Mouse (Mus musculus) erythroblast, embryonic 14.5 days (primary cell): Measurements from ENCODE around the gene Elobl. TPM values are rescaled to one million over a fixed set of nuclear protein-coding genes. Genes with fewer than 3 reads are reported as not detected.

ENCODE experiments used
- H3K27me3 ChIP-seq: 2 replicates; pipeline ENCODE4 v1.6.1; 2012; ENCODE audit warnings: inconsistent platforms; ENCODE audit not compliant: control insufficient read depth
- H3K36me3 ChIP-seq: 2 replicates; pipeline ENCODE4 v1.6.1; 2012; ENCODE audit warnings: mild to moderate bottlenecking, inconsistent platforms; ENCODE audit not compliant: control insufficient read depth
- H3K4me1 ChIP-seq: 2 replicates; pipeline ENCODE4 v1.6.1; 2012; ENCODE audit warnings: inconsistent platforms; ENCODE audit not compliant: control insufficient read depth
- H3K4me3 ChIP-seq: replicated peaks from 2 replicates; pipeline ENCODE3; 2012; ENCODE audit warnings: moderate library complexity, mild to moderate bottlenecking, inconsistent platforms
- H3K9me3 ChIP-seq: 2 replicates; pipeline ENCODE4 v1.6.1; 2012; ENCODE audit warnings: low read length, inconsistent platforms, mixed read lengths; ENCODE audit not compliant: control insufficient read depth
- GATA1 ChIP-seq: IDR thresholded peaks from 2 replicates; pipeline ENCODE4 v1.6.1; 2012; ENCODE audit warnings: low read length, inconsistent platforms, mixed read lengths
- TAL1 ChIP-seq: IDR thresholded peaks from 3 replicates; pipeline ENCODE4 v1.6.1; 2012; ENCODE audit warnings: low read length, inconsistent platforms, mixed read lengths
- polyA plus RNA-seq: library from polyadenylated mRNA; stranded (reverse); fragments of >175 nt; gene quantifications from 2 replicates; pipeline ENCODE4 v1.2.3, GENCODE M21; 2012

Gene Elobl
- polyA plus RNA-seq, 1 experiment, result not detected

DNA sequence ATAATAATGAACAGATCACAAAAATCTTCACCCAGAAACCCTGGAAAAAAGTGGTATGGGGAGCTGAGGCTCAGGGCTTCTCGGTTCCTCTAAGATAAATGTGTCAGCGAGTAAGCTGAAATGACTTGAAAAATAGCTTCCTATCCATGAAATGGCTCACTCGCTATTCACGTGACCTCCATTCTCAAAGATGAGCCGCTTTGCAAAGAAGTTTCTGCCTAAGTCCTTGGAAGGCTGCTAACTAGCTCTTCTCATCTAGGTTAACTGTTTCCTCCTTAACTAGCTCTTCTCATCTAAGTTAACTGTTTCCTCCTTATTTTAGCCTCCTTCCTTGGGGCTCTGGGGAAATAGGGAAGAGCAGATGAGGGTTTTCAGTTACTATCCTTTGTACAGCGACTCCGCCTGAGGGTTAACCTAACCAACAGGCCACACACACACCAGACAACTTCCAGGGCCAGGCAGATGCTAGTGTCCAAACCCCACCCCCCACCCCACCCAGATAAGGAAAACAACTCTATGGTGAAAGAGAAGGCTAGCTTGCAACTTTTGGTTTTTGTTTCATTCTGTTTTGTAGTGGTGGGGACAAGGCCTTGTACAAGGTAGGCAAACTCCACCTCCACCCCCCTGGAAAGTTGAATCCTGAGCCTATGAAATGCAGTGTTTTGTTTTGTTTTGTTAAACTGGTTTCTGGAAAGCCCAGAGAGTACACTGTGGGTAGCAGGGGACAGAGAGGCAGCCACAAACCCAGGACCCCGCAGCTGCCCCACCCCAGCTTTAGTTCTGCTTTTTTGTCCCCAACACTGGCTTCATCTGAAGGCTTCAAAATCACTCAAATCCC, 16.7 kb downstream of the Elobl start:
- Histone ChIP-seq H3K4me3 (no peak overlapping the region), H3K27me3 (no peaks in the 10 kb centered on the region), H3K36me3 (peaks cover 22% of the 10 kb centered on the region), H3K4me1 (peaks cover 36% of the 10 kb centered on the region), H3K9me3 (no peaks in the 10 kb centered on the region)
- TF ChIP-seq TAL1 (no peak), GATA1 (no peak)

DNA sequence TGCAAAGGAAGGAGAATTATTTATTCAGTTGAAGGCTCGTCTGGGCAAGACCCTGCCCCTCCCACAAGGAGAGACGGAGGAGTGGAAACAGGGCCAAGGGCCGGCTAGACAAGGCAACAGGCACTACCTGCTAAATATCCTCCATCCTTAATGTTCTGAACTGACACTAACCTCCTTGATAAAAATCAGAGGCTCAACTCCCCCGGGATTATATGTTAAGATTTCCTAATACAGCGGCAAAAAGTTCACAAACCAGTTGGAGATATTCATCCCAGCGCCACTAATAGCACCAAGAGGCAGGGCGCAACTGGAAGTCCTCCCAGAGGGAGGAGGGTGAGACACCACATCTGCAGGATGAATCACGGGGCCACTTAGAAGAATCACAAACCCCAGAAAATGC, 17.8 kb downstream of the Elobl start:
- H3K4me1 ChIP-seq, result peaks cover 30% of the 10 kb centered on the region
- H3K36me3 ChIP-seq, result peaks cover 27% of the 10 kb centered on the region
- H3K9me3 ChIP-seq, result no peaks in the 10 kb centered on the region
- no peak overlapping the region for H3K4me3 ChIP-seq
- TF ChIP-seq TAL1, result no peak
- no peak for TF ChIP-seq GATA1
- no peaks in the 10 kb centered on the region for H3K27me3 ChIP-seq

GRCm38 (mm10) chr11:88945971-88946585, 20.7 kb downstream of the Elobl start:
- Histone ChIP-seq H3K4me1 (peaks cover 12% of the 10 kb centered on the region), H3K36me3 (peaks cover 23% of the 10 kb centered on the region), H3K27me3 (no peaks in the 10 kb centered on the region), H3K4me3 (no peak overlapping the region), H3K9me3 (no peaks in the 10 kb centered on the region)
- TF ChIP-seq GATA1, result no peak
- TF ChIP-seq TAL1, result no peak

GRCm38 (mm10) chr11:88941489-88941888, 25.2 kb downstream of the Elobl start:
- TF ChIP-seq GATA1, result no peak
- TF ChIP-seq TAL1, result no peak
- peaks cover 2% of the 10 kb centered on the region; the same call in 1 of the 2 replicates for H3K4me1 ChIP-seq
- H3K36me3 ChIP-seq, result peaks cover 19% of the 10 kb centered on the region
- no peak overlapping the region for H3K4me3 ChIP-seq
- H3K9me3 ChIP-seq, result no peaks in the 10 kb centered on the region
- H3K27me3 ChIP-seq, result no peaks in the 10 kb centered on the region

GRCm38 (mm10) chr11:88939634-88940033, 27.1 kb downstream of the Elobl start:
- H3K27me3 ChIP-seq, result no peaks in the 10 kb centered on the region
- H3K9me3 ChIP-seq, result no peaks in the 10 kb centered on the region
- H3K4me3 ChIP-seq, result no peak overlapping the region
- no peak for TF ChIP-seq TAL1
- TF ChIP-seq GATA1, result no peak
- peaks cover 15% of the 10 kb centered on the region for H3K36me3 ChIP-seq
- H3K4me1 ChIP-seq, result peaks cover 2% of the 10 kb centered on the region; the same call in 1 of the 2 replicates

DNA sequence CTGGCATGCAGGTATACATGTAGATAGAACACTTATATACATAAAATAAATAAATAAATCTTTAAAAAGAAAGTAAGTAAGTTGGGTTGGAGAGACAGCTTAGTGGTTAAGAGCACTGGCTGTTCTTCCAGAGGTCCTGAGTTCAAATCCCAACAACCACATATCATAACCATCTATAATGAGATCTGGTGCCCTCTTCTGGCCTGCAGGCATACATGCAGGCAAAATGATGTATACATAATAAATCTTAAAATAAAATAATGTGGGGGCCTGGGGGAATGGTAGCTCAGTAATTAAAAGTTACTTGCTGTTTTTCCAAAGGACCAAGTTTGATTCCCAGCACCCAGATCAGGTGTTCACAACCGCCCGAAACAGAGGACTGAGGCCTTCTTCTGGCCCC, 28.0 kb downstream of the Elobl start:
- Histone ChIP-seq H3K4me1 (peaks cover 2% of the 10 kb centered on the region; the same call in 1 of the 2 replicates), H3K27me3 (no peaks in the 10 kb centered on the region), H3K36me3 (peaks cover 16% of the 10 kb centered on the region), H3K4me3 (no peak overlapping the region), H3K9me3 (no peaks in the 10 kb centered on the region)
- TF ChIP-seq GATA1 (no peak), TAL1 (no peak)

- Histone ChIP-seq H3K4me1 (peaks cover 2% of the 10 kb centered on the region; the same call in 1 of the 2 replicates), H3K27me3 (no peaks in the 10 kb centered on the region), H3K9me3 (no peaks in the 10 kb centered on the region), H3K36me3 (peaks cover 24% of the 10 kb centered on the region), H3K4me3 (no peak overlapping the region)
- TF ChIP-seq GATA1 (no peak), TAL1 (no peak)
Measured at GRCm38 (mm10) chr11:88937886-88938285, 28.8 kb downstream of the Elobl start.

- TF ChIP-seq TAL1, result no peak
- TF ChIP-seq GATA1, result no peak
- H3K4me1 ChIP-seq, result no peaks in the 10 kb centered on the region
- H3K4me3 ChIP-seq, result no peak overlapping the region
Measured at GRCm38 (mm10) chr11:88934089-88935000, 32.4 kb downstream of the Elobl start.

More at GRCm38 (mm10) chr11:88934089-88935000, 32.4 kb downstream of the Elobl start:
- Histone ChIP-seq H3K36me3 (peaks cover 27% of the 10 kb centered on the region), H3K27me3 (no peaks in the 10 kb centered on the region), H3K9me3 (no peaks in the 10 kb centered on the region)
